Mouse (Mus musculus): ENCODE measurements around the gene Ppie. TPM values are rescaled to one million over a fixed set of nuclear protein-coding genes. Genes with fewer than 3 reads are reported as not detected.
"Not testable (repeated sequence)": the region's sequence is repeated elsewhere in the genome, so short reads cannot be mapped to it uniquely, and the experiment has no call there.

Gene Ppie
- polyA plus RNA-seq, 1 experiment from 2014 or later = 48.9 TPM

DNA sequence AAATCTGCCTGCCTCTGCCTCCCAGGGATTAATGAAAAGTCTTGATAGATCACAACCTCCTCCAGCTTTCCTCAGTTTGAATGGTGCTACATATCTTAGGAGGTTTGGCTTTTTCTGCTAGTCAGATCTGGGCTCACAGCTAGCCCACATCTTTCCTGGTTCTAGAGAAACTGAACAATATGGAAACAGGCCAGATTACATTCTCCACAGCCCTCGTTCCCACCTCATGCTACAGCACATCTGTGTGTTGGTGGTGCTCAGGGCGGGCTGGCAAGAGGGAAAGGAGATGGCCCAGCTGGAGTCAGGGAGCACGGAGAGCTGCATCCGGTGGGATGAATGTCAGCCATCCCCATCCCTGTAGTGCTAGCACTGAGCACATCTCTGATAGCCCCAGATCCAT lies 29.0 kb downstream of the Ppie start:
- no peak overlapping the region for H3K27ac ChIP-seq (replicated peaks)
- DNase-seq (ENCODE audit: low spot score) (no peak), ATAC-seq (ENCODE audit: low FRiP score, low TSS enrichment) (no peak)
- H3K36me3 ChIP-seq (ENCODE audit: control insufficient read depth, insufficient read depth, low read length) = no peaks in the 10 kb centered on the region
- 94% methylated on average over 4 of the region's 4 CpGs for WGBS
- no peak overlapping the region for H3K9ac ChIP-seq (ENCODE audit: low read length)
- H3K9me3 ChIP-seq (ENCODE audit: control insufficient read depth, low read length) = no peaks in the 10 kb centered on the region
- 0 out of 2 replicates have a peak, but pooled peaks cover 1% of the 10 kb centered on the region for H3K27me3 ChIP-seq (ENCODE audit: control insufficient read depth, insufficient read depth, low read length)
- TF ChIP-seq EP300 (optimal IDR thresholded peaks at IDR 0.05) (no peak), CTCF (IDR thresholded peaks at IDR 0.05; ENCODE audit: low read depth) (no peak)
- no peak overlapping the region for H3K4me2 ChIP-seq (replicated peaks; ENCODE audit: low read depth)
- H3K4me3 ChIP-seq (ENCODE audit: low read depth, low read length) = no peak overlapping the region
- no peaks in the 10 kb centered on the region for H3K4me1 ChIP-seq (replicated peaks; ENCODE audit: control insufficient read depth, insufficient read depth)

DNA sequence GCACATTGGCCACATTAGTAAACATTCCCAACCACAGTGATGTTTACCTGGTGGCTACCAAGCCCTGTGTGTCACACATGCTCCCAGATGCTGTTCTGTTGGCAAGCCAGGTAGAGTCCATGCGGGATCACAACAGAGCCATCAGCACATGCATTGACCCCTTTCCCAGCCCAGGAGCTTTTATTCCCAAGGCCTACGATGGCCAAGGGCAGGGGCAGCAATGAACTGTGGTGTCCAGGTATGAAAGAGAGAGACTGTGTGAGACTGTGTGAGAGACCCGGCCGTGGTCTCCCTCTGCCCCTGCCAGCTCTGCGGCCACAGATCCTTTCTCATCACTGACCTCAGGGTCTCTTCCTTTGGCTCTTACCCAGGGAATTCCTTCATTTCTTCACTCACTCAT lies 31.7 kb downstream of the Ppie start:
- 91% methylated on average over 5 of the region's 5 CpGs for WGBS

DNA sequence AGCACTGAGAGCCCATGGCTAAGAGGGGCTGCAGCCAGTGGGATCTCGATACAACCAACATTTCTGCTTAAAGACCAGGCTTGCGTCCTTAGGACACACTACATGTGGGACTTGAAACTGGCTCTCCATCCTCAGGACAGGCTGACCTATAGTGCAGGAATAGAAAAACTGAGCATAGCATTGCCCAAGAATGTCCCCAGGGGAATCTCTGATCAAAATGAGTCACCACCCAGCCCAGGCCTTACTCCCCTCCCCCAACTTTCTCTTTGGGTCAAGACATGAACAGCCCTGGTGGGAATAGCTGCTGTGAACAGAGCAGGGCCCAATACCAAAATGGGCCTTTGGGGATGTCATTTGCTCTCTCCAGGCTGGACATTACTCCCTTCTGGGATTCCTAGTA lies 32.9 kb downstream of the Ppie start:
- TF ChIP-seq EP300 (optimal IDR thresholded peaks at IDR 0.05) (no peak), CTCF (IDR thresholded peaks at IDR 0.05; ENCODE audit: low read depth) (no peak)
- no peak overlapping the region for H3K9ac ChIP-seq (ENCODE audit: low read length)
- ATAC-seq (ENCODE audit: low FRiP score, low TSS enrichment) (no peak), DNase-seq (ENCODE audit: low spot score) (peak; percentile 10)
- H3K9me3 ChIP-seq (ENCODE audit: control insufficient read depth, low read length) = no peaks in the 10 kb centered on the region
- no peaks in the 10 kb centered on the region for H3K36me3 ChIP-seq (ENCODE audit: control insufficient read depth, insufficient read depth, low read length)
- peaks cover 7% of the 10 kb centered on the region for H3K27me3 ChIP-seq (ENCODE audit: control insufficient read depth, insufficient read depth, low read length)
- H3K4me1 ChIP-seq (replicated peaks; ENCODE audit: control insufficient read depth, insufficient read depth) = no peaks in the 10 kb centered on the region
- 77% methylated on average over 2 of the region's 2 CpGs for WGBS
- H3K4me3 ChIP-seq (ENCODE audit: low read depth, low read length) = no peak overlapping the region
- no peak overlapping the region for H3K4me2 ChIP-seq (replicated peaks; ENCODE audit: low read depth)
- no peak overlapping the region for H3K27ac ChIP-seq (replicated peaks)

More for the DNA sequence above, 31.7 kb downstream of the Ppie start:
- Histone ChIP-seq H3K4me3 (ENCODE audit: low read depth, low read length) (no peak overlapping the region), H3K36me3 (ENCODE audit: control insufficient read depth, insufficient read depth, low read length) (no peaks in the 10 kb centered on the region), H3K27ac (replicated peaks) (no peak overlapping the region), H3K9me3 (ENCODE audit: control insufficient read depth, low read length) (no peaks in the 10 kb centered on the region), H3K4me2 (replicated peaks; ENCODE audit: low read depth) (no peak overlapping the region), H3K9ac (ENCODE audit: low read length) (no peak overlapping the region), H3K27me3 (ENCODE audit: control insufficient read depth, insufficient read depth, low read length) (peaks cover 7% of the 10 kb centered on the region), H3K4me1 (replicated peaks; ENCODE audit: control insufficient read depth, insufficient read depth) (no peaks in the 10 kb centered on the region)
- no peak for DNase-seq (ENCODE audit: low spot score)
- TF ChIP-seq EP300 (optimal IDR thresholded peaks at IDR 0.05) = no peak
- TF ChIP-seq CTCF (IDR thresholded peaks at IDR 0.05; ENCODE audit: low read depth) = no peak
- ATAC-seq (ENCODE audit: low FRiP score, low TSS enrichment) = no peak

DNA sequence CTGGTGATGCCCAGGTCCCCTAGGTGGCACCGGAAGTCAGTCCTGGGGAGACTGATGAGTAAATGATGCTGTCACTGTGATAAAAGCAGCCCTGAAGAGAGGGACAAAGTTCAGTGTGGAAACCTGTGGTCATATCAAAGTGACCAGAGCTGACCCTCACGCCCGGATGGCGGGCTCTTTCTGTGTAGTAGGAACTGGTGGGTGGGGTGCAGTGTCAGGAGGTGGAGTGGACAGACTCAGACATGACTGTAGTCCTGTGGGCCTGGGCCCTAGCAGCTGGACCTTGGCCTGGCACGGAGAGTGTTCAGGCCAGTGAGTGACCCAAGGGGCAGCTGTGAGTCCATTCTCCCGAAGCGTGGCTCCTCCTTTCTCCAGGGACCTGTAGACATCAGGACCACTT lies 33.8 kb downstream of the Ppie start:
- H3K36me3 ChIP-seq (ENCODE audit: control insufficient read depth, insufficient read depth, low read length); H3K4me2 ChIP-seq (replicated peaks; ENCODE audit: low read depth); H3K9ac ChIP-seq (ENCODE audit: low read length); H3K4me3 ChIP-seq (ENCODE audit: low read depth, low read length); H3K9me3 ChIP-seq (ENCODE audit: control insufficient read depth, low read length); H3K4me1 ChIP-seq (replicated peaks; ENCODE audit: control insufficient read depth, insufficient read depth); H3K27ac ChIP-seq (replicated peaks); H3K27me3 ChIP-seq (ENCODE audit: control insufficient read depth, insufficient read depth, low read length): not testable (repeated sequence)
- DNase-seq (ENCODE audit: low spot score) = peak; percentile 12
- ATAC-seq (ENCODE audit: low FRiP score, low TSS enrichment) = peak; percentile 10; the same call in 1 of the 2 replicates
- WGBS = 82% methylated on average over 4 of the region's 7 CpGs

DNA sequence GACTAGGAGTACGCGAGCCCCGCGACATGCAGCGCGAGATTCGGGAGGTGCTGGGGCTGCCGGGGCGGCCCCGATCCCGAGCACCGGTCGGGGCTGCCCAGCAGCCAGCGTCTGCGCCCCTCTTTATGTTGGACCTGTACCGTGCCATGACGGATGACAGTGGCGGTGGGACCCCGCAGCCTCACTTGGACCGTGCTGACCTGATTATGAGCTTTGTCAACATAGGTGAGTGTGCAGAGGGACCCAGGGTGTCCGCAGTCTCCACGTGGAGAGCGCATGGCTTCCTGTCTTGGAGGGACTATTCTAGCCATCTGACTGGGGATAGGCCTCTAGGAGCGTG lies 34.3 kb downstream of the Ppie start:
- TF ChIP-seq EP300 (optimal IDR thresholded peaks at IDR 0.05) (no peak), CTCF (IDR thresholded peaks at IDR 0.05; ENCODE audit: low read depth) (no peak)
- Histone ChIP-seq H3K27me3 (ENCODE audit: control insufficient read depth, insufficient read depth, low read length) (peaks cover 7% of the 10 kb centered on the region), H3K4me1 (replicated peaks; ENCODE audit: control insufficient read depth, insufficient read depth) (no peaks in the 10 kb centered on the region), H3K9me3 (ENCODE audit: control insufficient read depth, low read length) (no peaks in the 10 kb centered on the region), H3K27ac (replicated peaks) (no peak overlapping the region), H3K4me2 (replicated peaks; ENCODE audit: low read depth) (peak overlapping the region; percentile 50), H3K36me3 (ENCODE audit: control insufficient read depth, insufficient read depth, low read length) (no peaks in the 10 kb centered on the region), H3K9ac (ENCODE audit: low read length) (0 out of 2 replicates have a peak overlapping the region, but pooled peaks have one; percentile 13), H3K4me3 (ENCODE audit: low read depth, low read length) (peak overlapping the region; percentile 24; the same call in 1 of the 2 replicates)
- ATAC-seq (ENCODE audit: low FRiP score, low TSS enrichment) = peak; percentile 39; the same call in 1 of the 2 replicates
- 19% methylated on average over 24 of the region's 24 CpGs for WGBS
- no peak for DNase-seq (ENCODE audit: low spot score)

DNA sequence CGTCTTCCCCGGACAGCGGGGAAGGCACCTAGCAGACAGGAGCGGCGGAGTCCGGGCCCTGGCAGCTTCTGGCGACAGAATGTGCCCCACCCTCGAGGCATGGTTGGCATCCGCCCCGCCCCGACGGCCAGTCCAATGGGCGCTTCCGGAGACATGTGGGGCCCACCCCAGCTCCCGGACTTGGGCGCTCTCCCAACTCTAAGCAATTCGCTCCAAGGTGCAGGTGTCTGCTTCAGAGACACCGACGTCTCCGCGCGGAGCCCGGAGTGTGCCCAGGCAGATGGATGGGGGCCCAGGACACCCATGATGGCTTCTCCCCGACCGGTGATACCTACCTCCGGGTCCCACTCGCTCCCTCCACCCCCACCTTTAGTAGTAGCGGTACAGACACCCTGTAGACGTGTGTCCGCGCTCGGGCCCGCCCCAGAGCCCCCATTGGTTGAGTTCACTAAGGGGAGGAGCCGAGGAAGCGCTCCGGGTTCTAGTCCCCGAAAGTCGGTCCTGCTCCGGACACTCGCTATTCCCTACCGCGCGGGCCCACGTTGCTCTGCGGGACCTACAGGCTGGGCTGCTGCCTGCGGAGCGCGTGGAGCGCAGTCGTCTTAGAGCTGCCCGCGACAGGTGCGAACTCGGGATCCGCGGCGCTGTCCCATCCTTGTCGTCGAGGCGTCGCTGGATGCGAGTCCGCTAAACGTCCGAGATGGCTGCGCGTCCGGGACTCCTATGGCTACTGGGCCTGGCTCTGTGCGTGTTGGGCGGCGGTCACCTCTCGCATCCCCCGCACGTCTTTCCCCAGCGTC lies 34.9 kb downstream of the Ppie start, which contains the start of gene Bmp8b:
Gene Bmp8b (plus strand): TSS at position 515 of the 800 bp plus-strand sequence.
- DNase-seq (ENCODE audit: low spot score) (peak; percentile 66), ATAC-seq (ENCODE audit: low FRiP score, low TSS enrichment) (peak; percentile 59)
- H3K4me1 ChIP-seq (replicated peaks; ENCODE audit: control insufficient read depth, insufficient read depth) = no peaks in the 10 kb centered on the region
- TF ChIP-seq CTCF (IDR thresholded peaks at IDR 0.05; ENCODE audit: low read depth) = no peak
- peak within 1 kb of the TSS; percentile 24 for H3K4me3 ChIP-seq (ENCODE audit: low read depth, low read length)
- 0 out of 2 replicates have a peak within 1 kb of the TSS, but pooled peaks have one; percentile 13 for H3K9ac ChIP-seq (ENCODE audit: low read length)
- H3K36me3 ChIP-seq (ENCODE audit: control insufficient read depth, insufficient read depth, low read length) = no peaks in the 10 kb centered on the region
- WGBS = 4% methylated on average over 75 of the region's 75 CpGs
- H3K27me3 ChIP-seq (ENCODE audit: control insufficient read depth, insufficient read depth, low read length) = peaks cover 7% of the 10 kb centered on the region
- H3K27ac ChIP-seq (replicated peaks) = no peak within 1 kb of the TSS
- H3K9me3 ChIP-seq (ENCODE audit: control insufficient read depth, low read length) = no peaks in the 10 kb centered on the region
- peak within 1 kb of the TSS; percentile 50 for H3K4me2 ChIP-seq (replicated peaks; ENCODE audit: low read depth)
